Mouse (Mus musculus): Measurements from ENCODE around the gene Ftcd.

DNA sequence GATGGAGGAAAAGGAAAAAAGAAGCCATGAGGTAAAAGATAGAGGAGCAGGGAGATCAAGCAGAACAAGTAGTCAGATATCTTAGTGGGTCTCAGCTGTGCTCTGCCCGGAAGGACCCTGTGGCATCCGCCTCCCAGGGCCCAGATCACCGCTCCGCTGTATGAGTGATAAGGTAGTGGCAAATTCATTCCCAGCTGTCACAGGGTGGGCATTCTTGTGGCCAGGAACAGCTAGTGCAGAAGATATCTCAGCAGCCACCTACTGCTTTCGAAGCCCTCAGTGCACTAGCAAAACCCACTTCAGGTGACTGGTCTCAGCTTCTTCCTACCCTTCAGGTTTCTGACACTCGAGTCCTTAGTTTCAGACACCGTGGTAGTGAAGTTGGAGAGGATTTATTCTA is 37.0 kb downstream of the Ftcd start:
- no peak for TF ChIP-seq POLR2A (IDR thresholded peaks at IDR 0.05; ENCODE audit: borderline replicate concordance, extremely low read depth, insufficient read depth, insufficient read length, poor library complexity, severe bottlenecking)
- no peak for TF ChIP-seq CTCF (IDR thresholded peaks at IDR 0.05; ENCODE audit: borderline replicate concordance, extremely low read depth, insufficient read depth, insufficient read length)

All from brain, embryonic 14.5 days (tissue).